9 mouse cellular contexts compared by ENCODE assay signal in the genomic region with DNA sequence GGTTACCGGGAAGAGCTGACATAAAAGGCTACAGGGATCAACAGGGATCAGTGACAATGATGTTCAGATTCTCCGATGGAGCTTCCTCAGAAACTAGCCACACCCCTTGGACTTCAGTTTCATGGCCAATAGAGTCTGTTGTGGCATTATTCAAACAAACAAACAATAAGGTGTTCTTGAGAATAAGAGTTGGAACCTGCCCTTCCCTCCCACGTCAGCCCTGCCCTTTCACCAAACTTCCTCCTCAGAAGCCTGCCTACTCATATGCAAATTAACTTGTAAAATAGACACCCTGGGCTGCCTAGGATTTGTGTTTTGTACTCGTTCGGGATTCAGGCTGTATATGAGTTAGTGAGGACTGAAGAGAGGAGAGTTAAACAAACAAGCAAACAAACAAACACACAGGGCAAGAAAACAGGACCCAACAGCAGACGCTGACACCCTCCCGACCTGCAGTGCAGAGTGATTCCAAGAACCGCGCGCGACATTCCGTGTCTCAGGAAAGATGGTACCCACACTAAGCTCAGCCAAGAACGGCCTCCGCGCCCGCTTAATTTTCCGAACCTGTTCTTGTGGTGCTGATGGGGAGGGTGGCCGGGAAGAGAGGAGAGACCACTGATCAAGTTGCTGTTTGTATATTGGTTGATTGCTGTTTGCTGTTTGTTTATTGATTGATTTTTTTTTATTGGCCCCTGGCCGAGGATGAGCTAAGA.
DNase-seq lines count a peak whose midpoint lies in the region.
"Had no signal": no experiment of that assay in that cellular context is flagged by ENCODE, and none has a peak within 500 bp of the region (broad histone marks: within the 10 kb centered on the region; RNA-seq: fewer than 3 reads in every experiment).

No protein-coding gene starts in this region.

- peak; percentile 41 for DNase-seq in cerebellum, adult 9-11 months
- no peak for DNase-seq in cerebellum, adult 8-10 months
- DNase-seq in thymus, postnatal 0 days (ENCODE audit: low spot score) = peak; percentile 41
- DNase-seq in thymus, adult 18-20 months = no peak
- DNase-seq in lung, postnatal 25 days (ENCODE audit: low spot score) = peak; percentile 63
- peak; percentile 49 for DNase-seq in thymus, postnatal 4 days
- DNase-seq in left cerebral cortex, postnatal 25 days (ENCODE audit: low spot score in 2 of 2) = no peak
- DNase-seq in right cerebral cortex, postnatal 10 days (ENCODE audit: low spot score in 2 of 2) = no peak
- DNase-seq: embryo, embryonic 11 days had no signal

- intact Hi-C loops in left cerebral cortex, postnatal 25 days (cut with DNase I) = no loop called here

Comparison
In these comparisons a context has a peak if more than half of its experiments do, and no peak if none do; other contexts are left out.
1. DNase-seq: peak in cerebellum, adult 9-11 months (single experiment), thymus, postnatal 0 days (single experiment), lung, postnatal 25 days (single experiment) and thymus, postnatal 4 days (single experiment); none in cerebellum, adult 8-10 months (single experiment), thymus, adult 18-20 months (0 of 2), left cerebral cortex, postnatal 25 days (0 of 2) and right cerebral cortex, postnatal 10 days (0 of 2).